Mouse (Mus musculus) neural tube, embryonic 11.5 days (tissue): Measurements from ENCODE around the gene Rps13. TPM values are rescaled to one million over a fixed set of nuclear protein-coding genes. Genes with fewer than 3 reads are reported as not detected.
"Not testable (repeated sequence)": the region's sequence is repeated elsewhere in the genome, so short reads cannot be mapped to it uniquely, and the experiment has no call there.

Experiments used
- ATAC-seq: fragments of 200-750 bp; cut with Nextera tagmentation; 2 replicates; pipeline ENCODE4 v1.8.0; 2017; ENCODE audit warnings: moderate number of reproducible peaks, mild to moderate bottlenecking, moderate TSS enrichment, moderate library complexity; ENCODE audit not compliant: insufficient read depth, low FRiP score, low TSS enrichment
- DNase-seq: peaks from one replicate; pipeline ENCODE4 v3.0.0-alpha.2; 2015; ENCODE audit warnings: low spot score
- H3K27ac ChIP-seq: fragments of 300-500 bp; sonication (generic); 2 replicates; pipeline ENCODE4 v1.5.1; 2014; ENCODE audit warnings: low read depth, mild to moderate bottlenecking, low read length
- H3K27me3 ChIP-seq: fragments of 300-500 bp; sonication (generic); 2 replicates; pipeline ENCODE4 v1.6.1; 2014; ENCODE audit warnings: mild to moderate bottlenecking, low read length, mixed read lengths; ENCODE audit not compliant: control insufficient read depth, insufficient read depth
- H3K36me3 ChIP-seq: fragments of 300-500 bp; sonication (generic); 2 replicates; pipeline ENCODE4 v1.6.1; 2014; ENCODE audit warnings: mild to moderate bottlenecking, low read length, moderate library complexity, mixed read lengths; ENCODE audit not compliant: control insufficient read depth, insufficient read depth
- H3K4me1 ChIP-seq: fragments of 300-500 bp; sonication (generic); 2 replicates; pipeline ENCODE4 v1.6.1; 2014; ENCODE audit warnings: low read length, mixed read lengths; ENCODE audit not compliant: control insufficient read depth, insufficient read depth
- H3K4me2 ChIP-seq: fragments of 300-500 bp; sonication (generic); 2 replicates; pipeline ENCODE4 v1.6.1; 2014; ENCODE audit warnings: low read depth, mild to moderate bottlenecking, moderate library complexity
- H3K4me3 ChIP-seq: fragments of 300-500 bp; sonication (generic); 2 replicates; pipeline ENCODE4 v1.5.1; 2014; ENCODE audit warnings: low read depth, low read length
- H3K9ac ChIP-seq: fragments of 300-500 bp; sonication (generic); 2 replicates; pipeline ENCODE4 v1.6.1; 2014; ENCODE audit warnings: mild to moderate bottlenecking, low read length
- H3K9me3 ChIP-seq: fragments of 300-500 bp; sonication (generic); 2 replicates; pipeline ENCODE4 v1.6.1; 2016; ENCODE audit warnings: low read length; ENCODE audit not compliant: control insufficient read depth
- WGBS: fragments of 180-500 bp; shearing (Covaris S2); extraction: QIAGEN DNeasy Blood & Tissue Kit; methylation state at CpG from one replicate; pipeline ENCODE4 v1.1.7; 2014; 5-methylcytosine and 5-hydroxymethylcytosine counted together
- polyA plus RNA-seq: library from polyadenylated mRNA; unstranded; fragments of >200 nt; fragmentation: Nextera tagmentation; extraction: Ambion mirVana; gene quantifications from 2 replicates; pipeline ENCODE4 v1.2.1, GENCODE M21; 2014

Rps13 gene
- polyA plus RNA-seq, result 696 and 786 TPM in 2 replicates

DNA sequence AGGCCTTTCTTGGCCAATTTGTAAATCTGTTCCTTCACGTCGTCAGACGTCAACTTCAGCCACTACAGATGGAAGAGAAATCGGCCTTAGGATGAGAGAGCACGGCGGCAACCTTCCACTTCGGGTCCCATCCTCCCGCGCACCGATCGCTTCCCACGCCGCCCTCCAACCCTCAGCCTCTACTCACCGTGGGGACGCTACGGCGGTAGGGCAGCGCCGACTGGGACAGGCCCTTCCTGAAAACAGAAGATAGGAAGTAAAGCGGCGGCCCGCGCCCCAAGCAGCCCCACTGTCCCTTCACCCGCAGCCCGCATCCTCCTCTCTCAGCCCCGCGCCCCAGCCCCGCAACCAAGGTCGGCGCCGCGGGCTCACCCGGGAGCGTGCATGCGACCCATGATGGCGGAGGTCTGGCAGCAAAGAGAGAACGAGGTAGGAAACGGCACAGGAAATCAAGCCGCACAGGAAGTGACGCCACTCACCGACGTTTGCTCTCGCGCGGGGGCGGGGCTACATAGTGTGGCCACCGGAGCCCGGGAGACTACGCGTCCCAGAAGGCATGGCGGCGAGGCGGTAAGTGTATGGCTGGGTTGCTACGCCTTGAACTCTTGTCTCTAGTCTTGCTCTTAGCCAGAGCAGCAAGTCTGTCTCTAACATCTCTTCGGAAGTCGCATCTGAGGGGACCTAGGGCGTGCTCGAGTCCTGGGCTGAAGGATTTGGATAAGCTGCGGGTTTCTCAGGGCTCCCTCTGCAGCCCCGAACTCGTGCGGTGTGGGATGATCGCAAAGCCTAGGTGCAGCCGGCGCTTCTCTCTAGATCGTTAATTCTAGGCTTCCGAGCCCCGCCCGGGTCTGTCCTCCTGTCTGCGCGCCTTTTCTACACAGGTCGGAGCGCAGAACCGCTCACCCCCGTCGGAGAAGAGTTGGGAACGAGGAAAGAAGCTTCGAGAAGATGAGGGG, at the start of gene Rps13:
Gene Rps13 (minus strand): TSS at position 483 of the 956 bp plus-strand sequence.
- Histone ChIP-seq H3K4me2 (peak within 1 kb of the TSS; percentile 66), H3K27ac (peak within 1 kb of the TSS; percentile 54; the same call in 1 of the 2 replicates), H3K4me3 (peak within 1 kb of the TSS; percentile 79), H3K9ac (peak within 1 kb of the TSS; percentile 85), H3K9me3 (no peaks in the 10 kb centered on the region), H3K36me3 (peaks cover 11% of the 10 kb centered on the region), H3K4me1 (no peaks in the 10 kb centered on the region), H3K27me3 (no peaks in the 10 kb centered on the region)
- ATAC-seq (peak; percentile 97), DNase-seq (peak; percentile 97)
- WGBS, result under 1% methylated on average over 78 of the region's 78 CpGs

DNA sequence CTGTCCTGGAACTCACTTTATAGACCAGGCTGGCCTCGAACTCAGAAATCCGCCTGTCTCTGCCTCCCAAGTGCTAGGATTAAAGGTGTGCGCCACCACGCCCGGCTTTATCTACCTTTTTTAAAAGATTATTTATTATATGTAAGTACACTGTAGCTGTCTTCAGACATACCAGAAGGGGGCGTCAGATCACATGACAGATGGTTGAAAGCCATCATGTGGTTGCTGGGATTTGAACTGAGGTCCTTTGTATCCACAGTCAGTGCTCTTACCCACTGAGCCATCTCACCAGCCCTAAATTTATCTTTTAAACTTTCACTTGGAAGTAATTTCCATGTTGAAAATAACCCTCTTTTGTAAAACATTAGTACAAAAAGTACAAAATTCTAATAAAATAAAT, 45.2 kb upstream of the Rps13 start:
- H3K4me3 ChIP-seq, H3K9ac ChIP-seq, H3K4me1 ChIP-seq, H3K9me3 ChIP-seq, H3K27me3 ChIP-seq, H3K27ac ChIP-seq, H3K4me2 ChIP-seq, DNase-seq, H3K36me3 ChIP-seq, ATAC-seq: not testable (repeated sequence)
- WGBS, result 90% methylated on average over 6 of the region's 6 CpGs

DNA sequence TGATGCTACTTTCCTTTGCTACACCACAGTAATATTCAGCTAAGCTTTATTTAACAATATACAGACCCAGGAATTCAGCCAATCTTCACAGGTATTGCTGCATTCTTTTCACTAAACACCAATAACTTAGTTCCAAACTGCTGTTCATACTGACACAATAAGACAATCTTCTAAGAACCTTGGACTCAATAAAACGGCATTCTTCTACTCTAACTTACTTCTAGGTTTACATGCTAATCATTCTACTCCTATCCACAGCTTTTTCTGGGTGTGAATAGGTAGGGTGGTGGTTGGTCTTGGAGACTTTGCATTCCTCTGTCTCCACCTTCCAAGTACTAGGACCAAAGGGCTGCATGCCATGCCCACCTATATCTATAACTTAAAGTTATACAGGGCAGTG, 40.3 kb upstream of the Rps13 start:
- Histone ChIP-seq H3K9ac (no peak overlapping the region), H3K4me2 (no peak overlapping the region), H3K27me3 (no peaks in the 10 kb centered on the region), H3K36me3 (0 out of 2 replicates have a peak, but pooled peaks cover 2% of the 10 kb centered on the region), H3K27ac (no peak overlapping the region), H3K9me3 (no peaks in the 10 kb centered on the region), H3K4me3 (no peak overlapping the region), H3K4me1 (no peaks in the 10 kb centered on the region)
- DNase-seq (no peak), ATAC-seq (no peak)
- WGBS, result 97% methylated on average over 1 of the region's 1 CpGs

DNA sequence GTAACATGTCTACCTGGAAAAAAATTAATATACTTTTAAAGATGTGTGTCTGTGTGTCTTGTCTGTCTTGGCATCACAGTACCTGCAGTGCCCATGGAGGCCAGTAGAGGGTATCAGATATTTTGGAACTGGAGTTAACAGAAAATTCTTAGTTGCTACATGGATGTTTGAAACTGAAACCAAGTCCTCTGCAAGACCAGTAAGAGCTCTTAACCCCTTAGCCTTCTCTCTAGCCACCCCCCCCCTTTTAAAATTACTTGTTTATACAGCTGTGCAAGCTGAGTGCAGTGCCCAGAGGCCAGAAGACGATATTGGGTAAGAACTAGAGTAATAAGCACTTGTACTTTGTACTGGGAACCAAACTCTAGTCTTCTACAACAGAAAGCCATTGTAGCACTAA, 2.2 kb upstream of the Rps13 start:
- ATAC-seq (no peak), DNase-seq (peak; percentile 26)
- 48% methylated on average over 1 of the region's 1 CpGs for WGBS
- H3K27ac ChIP-seq, result no peak overlapping the region
- no peak overlapping the region for H3K4me3 ChIP-seq
- H3K9ac ChIP-seq, result no peak overlapping the region
- H3K4me2 ChIP-seq, result no peak overlapping the region
- no peaks in the 10 kb centered on the region for H3K9me3 ChIP-seq
- no peaks in the 10 kb centered on the region for H3K27me3 ChIP-seq
- H3K4me1 ChIP-seq, result no peaks in the 10 kb centered on the region
- peaks cover 5% of the 10 kb centered on the region for H3K36me3 ChIP-seq

DNA sequence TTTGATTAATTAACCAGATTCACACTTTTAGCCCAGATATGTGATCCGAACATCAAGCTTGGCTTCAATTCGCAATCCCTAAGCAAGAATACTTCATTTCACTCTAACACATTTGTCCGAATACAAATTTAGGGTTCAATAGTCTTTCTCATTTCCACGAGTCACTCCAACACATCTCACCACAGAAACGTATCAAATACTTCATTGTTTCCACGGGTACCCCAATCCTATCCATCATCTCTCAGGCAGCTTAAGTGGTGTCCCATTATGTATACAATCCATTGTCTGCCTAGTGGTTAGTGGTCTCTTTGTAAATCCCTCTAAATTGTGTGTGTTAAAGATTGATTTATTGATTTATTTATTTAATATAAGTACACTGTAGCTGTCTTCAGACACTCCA, 1.1 kb upstream of the Rps13 start:
- WGBS, result 71% methylated on average over 6 of the region's 6 CpGs
- Histone ChIP-seq H3K9ac (no peak overlapping the region), H3K9me3 (no peaks in the 10 kb centered on the region), H3K36me3 (peaks cover 7% of the 10 kb centered on the region), H3K4me1 (no peaks in the 10 kb centered on the region), H3K4me3 (no peak overlapping the region), H3K4me2 (peak overlapping the region; percentile 66; the same call in 1 of the 2 replicates), H3K27me3 (no peaks in the 10 kb centered on the region), H3K27ac (no peak overlapping the region)
- ATAC-seq, result no peak
- no peak for DNase-seq

DNA sequence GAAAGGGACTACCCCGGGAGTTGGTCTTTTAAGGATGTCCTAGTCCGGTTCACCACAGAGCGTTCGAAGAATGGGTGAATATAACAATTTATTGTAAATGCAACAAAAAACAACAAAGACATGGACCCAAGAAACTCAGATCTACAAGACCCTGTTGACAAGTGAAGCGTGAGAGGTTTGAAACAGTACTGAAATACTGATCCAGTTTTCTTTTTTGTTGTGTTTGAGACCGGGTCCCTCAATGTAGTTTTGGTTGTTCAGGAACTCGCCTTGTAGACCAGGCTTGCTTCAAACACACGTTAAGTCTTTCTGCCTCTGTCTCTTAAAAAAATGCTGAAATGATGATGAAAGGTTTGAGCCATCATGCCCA, 659 bp upstream of the Rps13 start:
- no peak; the same call in 1 of the 2 replicates for ATAC-seq
- peak overlapping the region; percentile 85 for H3K9ac ChIP-seq
- peak; percentile 13 for DNase-seq
- H3K36me3 ChIP-seq, result peaks cover 11% of the 10 kb centered on the region
- WGBS, result 22% methylated on average over 8 of the region's 8 CpGs
- H3K4me1 ChIP-seq, result no peaks in the 10 kb centered on the region
- H3K27ac ChIP-seq, result 0 out of 2 replicates have a peak overlapping the region, but pooled peaks have one; percentile 41
- H3K9me3 ChIP-seq, result no peaks in the 10 kb centered on the region
- H3K4me3 ChIP-seq, result peak overlapping the region; percentile 79
- H3K4me2 ChIP-seq, result peak overlapping the region; percentile 66
- no peaks in the 10 kb centered on the region for H3K27me3 ChIP-seq

DNA sequence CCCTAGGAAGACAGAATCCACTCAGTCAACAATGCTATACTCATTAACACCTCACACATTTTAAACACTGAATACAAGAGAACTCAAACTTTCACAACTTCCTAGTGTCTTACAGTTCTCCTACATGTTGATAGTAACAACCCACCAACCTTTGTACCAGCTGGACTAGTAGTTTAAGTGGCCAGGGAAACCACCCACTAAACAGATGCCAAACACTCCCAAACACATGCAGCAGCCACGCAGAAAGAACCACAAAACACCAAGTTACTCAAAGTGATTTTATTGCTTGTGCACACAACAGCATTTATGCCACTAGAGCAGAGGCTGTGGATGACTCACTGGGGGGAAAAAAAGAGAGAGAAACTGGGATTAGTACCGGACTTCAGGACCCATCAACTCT, 2.7 kb downstream of the Rps13 start:
- peaks cover 11% of the 10 kb centered on the region for H3K36me3 ChIP-seq

DNA sequence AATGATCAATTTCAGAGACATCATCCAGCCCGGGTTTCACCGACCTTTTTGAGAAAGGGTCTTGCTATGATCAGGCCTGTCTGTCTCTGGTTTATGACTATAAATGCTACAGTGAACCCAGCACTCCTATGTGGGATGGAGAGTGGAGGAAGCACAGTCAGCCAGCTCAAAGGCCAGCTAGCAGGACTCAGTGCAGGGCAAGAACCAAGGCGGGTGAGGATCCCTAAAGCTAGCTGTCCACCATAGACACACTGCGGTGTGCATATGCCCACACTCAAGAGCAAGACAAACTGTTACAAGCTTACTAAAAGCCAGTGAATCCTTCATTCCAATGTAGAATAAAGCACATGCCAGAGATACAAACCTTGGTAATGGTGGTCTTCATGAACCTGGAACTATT, 4.1 kb downstream of the Rps13 start:
- ATAC-seq, result no peak
- Histone ChIP-seq H3K4me2 (no peak overlapping the region), H3K9me3 (no peaks in the 10 kb centered on the region), H3K27ac (no peak overlapping the region), H3K27me3 (no peaks in the 10 kb centered on the region), H3K36me3 (peaks cover 11% of the 10 kb centered on the region), H3K4me3 (no peak overlapping the region), H3K4me1 (no peaks in the 10 kb centered on the region), H3K9ac (no peak overlapping the region)
- DNase-seq, result no peak
- WGBS, result 91% methylated on average over 4 of the region's 4 CpGs

More for the DNA sequence above, 2.7 kb downstream of the Rps13 start:
- Histone ChIP-seq H3K4me3 (no peak overlapping the region), H3K4me2 (no peak overlapping the region), H3K27ac (no peak overlapping the region), H3K27me3 (no peaks in the 10 kb centered on the region), H3K9me3 (no peaks in the 10 kb centered on the region), H3K9ac (no peak overlapping the region), H3K4me1 (no peaks in the 10 kb centered on the region)
- DNase-seq, result no peak
- 91% methylated on average over 2 of the region's 2 CpGs for WGBS
- ATAC-seq, result no peak

DNA sequence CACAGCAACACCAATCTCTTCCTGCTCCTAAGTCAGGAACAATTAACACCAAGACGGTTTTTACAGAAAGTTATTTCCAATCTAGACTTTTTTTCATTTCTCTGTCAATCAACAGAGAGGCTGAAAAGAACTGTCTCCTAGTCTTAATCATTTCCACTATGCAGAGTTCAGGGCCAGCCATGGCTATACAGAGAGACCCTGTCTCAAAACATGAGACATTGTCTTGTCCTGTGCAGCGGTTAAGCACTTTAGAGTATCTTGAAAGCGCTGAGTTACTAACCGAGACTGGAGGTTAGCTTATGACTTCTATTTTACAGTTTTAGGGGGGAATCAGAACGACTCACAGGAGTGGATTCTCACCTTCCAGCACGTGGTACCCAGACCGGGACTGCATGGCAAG, 5.2 kb downstream of the Rps13 start:
- Histone ChIP-seq H3K9ac (no peak overlapping the region), H3K27ac (no peak overlapping the region), H3K36me3 (peaks cover 11% of the 10 kb centered on the region), H3K4me2 (no peak overlapping the region), H3K27me3 (no peaks in the 10 kb centered on the region), H3K4me1 (no peaks in the 10 kb centered on the region), H3K9me3 (no peaks in the 10 kb centered on the region), H3K4me3 (no peak overlapping the region)
- 81% methylated on average over 7 of the region's 7 CpGs for WGBS
- ATAC-seq, result no peak
- no peak for DNase-seq
